21 mouse cellular contexts compared by ENCODE assay signal in genomic region chr4:72800014-72800786, GRCm38 (mm10). TPM values are rescaled to one million over a fixed set of nuclear protein-coding genes. Genes with fewer than 3 reads are reported as not detected.
DNase-seq lines count a peak whose midpoint lies in the region; ATAC-seq and TF ChIP-seq lines count a peak whose summit lies in the region.
"Had no signal": no experiment of that assay in that cellular context is flagged by ENCODE, and none has a peak within 500 bp of the region (broad histone marks: within the 10 kb centered on the region; RNA-seq: fewer than 3 reads in every experiment).

No protein-coding gene starts in this region.

- H3K9ac ChIP-seq in forebrain, embryonic 12.5 days: no peak overlapping the region
- H3K9ac ChIP-seq in hindbrain, postnatal 0 days (replicated peaks; ENCODE audit: low read length): no peak overlapping the region
- no peak overlapping the region for H3K9ac ChIP-seq in neural tube, embryonic 14.5 days (replicated peaks; ENCODE audit: low read depth, low read length)
- H3K9ac ChIP-seq: embryonic facial prominence, embryonic 13.5 days; heart, embryonic 15.5 days; lung, embryonic 15.5 days had no signal

- no peaks in the 10 kb centered on the region for H3K4me1 ChIP-seq in forebrain, embryonic 12.5 days
- H3K4me1 ChIP-seq in forebrain, embryonic 10.5 days: no peaks in the 10 kb centered on the region
- H3K4me1 ChIP-seq in hindbrain, postnatal 0 days (ENCODE audit: insufficient read depth, low read length): no peaks in the 10 kb centered on the region
- H3K4me1 ChIP-seq in neural tube, embryonic 14.5 days (ENCODE audit: control insufficient read depth, insufficient read depth, low read length): no peaks in the 10 kb centered on the region
- H3K4me1 ChIP-seq: embryonic facial prominence, embryonic 13.5 days; heart, embryonic 15.5 days; lung, embryonic 15.5 days; megakaryocyte, embryonic 14.5 days had no signal

- 68% methylated on average over 2 of the region's 2 CpGs for WGBS in forebrain, embryonic 12.5 days
- WGBS in forebrain, embryonic 10.5 days: 85% methylated on average over 2 of the region's 2 CpGs
- 60% methylated on average over 2 of the region's 2 CpGs for WGBS in hindbrain, postnatal 0 days
- WGBS in neural tube, embryonic 14.5 days: 54% methylated on average over 2 of the region's 2 CpGs

- DNase-seq in forebrain, embryonic 10.5 days (ENCODE audit: extremely low spot score, low spot score): no peak
- DNase-seq in retina, embryonic 14.5 days (ENCODE audit: low spot score): peak; percentile 3
- DNase-seq in retina, postnatal 1 day: no peak
- DNase-seq in hindbrain, postnatal 0 days (ENCODE audit: low spot score): peak; percentile 55
- DNase-seq in left cerebral cortex, postnatal 25 days (ENCODE audit: low spot score in 2 of 2): no peak
- no peak for DNase-seq in B cell, adult 2 months
- DNase-seq: adrenal gland, adult 8-10 months; cerebellum, adult 9-11 months; kidney, postnatal 25 days; right cerebral cortex, postnatal 25 days; thymus, adult 2 months had no signal

- intact Hi-C loops in left cerebral cortex, postnatal 25 days (cut with DNase I): no loop called here

- no peaks in the 10 kb centered on the region for H3K36me3 ChIP-seq in forebrain, embryonic 12.5 days (replicated peaks)
- H3K36me3 ChIP-seq in forebrain, embryonic 10.5 days (replicated peaks): no peaks in the 10 kb centered on the region
- no peaks in the 10 kb centered on the region for H3K36me3 ChIP-seq in hindbrain, postnatal 0 days (ENCODE audit: insufficient read depth, low read length)
- H3K36me3 ChIP-seq in neural tube, embryonic 14.5 days (ENCODE audit: control insufficient read depth, insufficient read depth, low read length): no peaks in the 10 kb centered on the region
- H3K36me3 ChIP-seq: embryonic facial prominence, embryonic 13.5 days; G1E; heart, embryonic 15.5 days; lung, embryonic 15.5 days had no signal

- H3K27ac ChIP-seq in forebrain, embryonic 12.5 days: no peak overlapping the region
- no peak overlapping the region for H3K27ac ChIP-seq in forebrain, embryonic 10.5 days
- no peak overlapping the region for H3K27ac ChIP-seq in hindbrain, postnatal 0 days
- no peak overlapping the region for H3K27ac ChIP-seq in neural tube, embryonic 14.5 days (ENCODE audit: low read depth, low read length)
- H3K27ac ChIP-seq: embryonic facial prominence, embryonic 13.5 days; heart, embryonic 15.5 days; lung, embryonic 15.5 days had no signal

- H3K27me3 ChIP-seq in forebrain, embryonic 12.5 days: no peaks in the 10 kb centered on the region
- H3K27me3 ChIP-seq in forebrain, embryonic 10.5 days (ENCODE audit: poor library complexity, severe bottlenecking): no peaks in the 10 kb centered on the region
- no peaks in the 10 kb centered on the region for H3K27me3 ChIP-seq in hindbrain, postnatal 0 days (ENCODE audit: insufficient read depth, low read length)
- H3K27me3 ChIP-seq in neural tube, embryonic 14.5 days (ENCODE audit: control insufficient read depth, insufficient read depth, low read length): no peaks in the 10 kb centered on the region
- H3K27me3 ChIP-seq: embryonic facial prominence, embryonic 13.5 days; heart, embryonic 15.5 days; lung, embryonic 15.5 days; megakaryocyte, embryonic 14.5 days had no signal

- TF ChIP-seq CTCF in hindbrain, postnatal 0 days (IDR thresholded peaks at IDR 0.05; ENCODE audit: low read depth): no peak

- H3K4me2 ChIP-seq in forebrain, embryonic 12.5 days: no peak overlapping the region
- H3K4me2 ChIP-seq in hindbrain, postnatal 0 days (ENCODE audit: low read depth, low read length): no peak overlapping the region
- no peak overlapping the region for H3K4me2 ChIP-seq in neural tube, embryonic 14.5 days (ENCODE audit: low read depth, low read length)
- H3K4me2 ChIP-seq: embryonic facial prominence, embryonic 13.5 days; heart, embryonic 15.5 days; lung, embryonic 15.5 days had no signal

- H3K4me3 ChIP-seq in forebrain, embryonic 12.5 days (replicated peaks): no peak overlapping the region
- no peak overlapping the region for H3K4me3 ChIP-seq in forebrain, embryonic 10.5 days
- H3K4me3 ChIP-seq in hindbrain, postnatal 0 days (ENCODE audit: low read length): no peak overlapping the region
- no peak overlapping the region for H3K4me3 ChIP-seq in neural tube, embryonic 14.5 days (ENCODE audit: low read depth, low read length)
- H3K4me3 ChIP-seq: embryonic facial prominence, embryonic 13.5 days; heart, embryonic 15.5 days; lung, embryonic 15.5 days; megakaryocyte, embryonic 14.5 days had no signal

- ATAC-seq in forebrain, embryonic 12.5 days (ENCODE audit: low FRiP score): peak; percentile 61; the same call in 1 of the 2 replicates
- peak; percentile 82 for ATAC-seq in hindbrain, postnatal 0 days
- ATAC-seq in neural tube, embryonic 14.5 days (ENCODE audit: low read depth): peak; percentile 82
- ATAC-seq: intestine, embryonic 16.5 days had no signal

- no peaks in the 10 kb centered on the region for H3K9me3 ChIP-seq in forebrain, embryonic 12.5 days
- no peaks in the 10 kb centered on the region for H3K9me3 ChIP-seq in forebrain, embryonic 10.5 days
- no peaks in the 10 kb centered on the region for H3K9me3 ChIP-seq in hindbrain, postnatal 0 days (ENCODE audit: low read length)
- no peaks in the 10 kb centered on the region for H3K9me3 ChIP-seq in neural tube, embryonic 14.5 days (ENCODE audit: control insufficient read depth, low read length)
- H3K9me3 ChIP-seq: embryonic facial prominence, embryonic 13.5 days; heart, embryonic 15.5 days; lung, embryonic 15.5 days had no signal

RNA-seq across cellular contexts. Expression of gene Aldoart1, which starts 52.2 kb away (rescaled TPM):
- not detected in 2 replicates for polyA plus RNA-seq in forebrain, embryonic 12.5 days (2016; fragmentation: Nextera tagmentation; extraction: Ambion mirVana)
- 0.09 TPM in 1 of 2 replicates, not detected in the other for polyA plus RNA-seq in forebrain, embryonic 10.5 days (2016; fragmentation: Nextera tagmentation; extraction: Ambion mirVana)
- not detected in 2 replicates for total RNA-seq in hindbrain, postnatal 0 days (2014; rRNA removed)
- polyA plus RNA-seq in hindbrain, postnatal 0 days (2015; fragmentation: Nextera tagmentation; extraction: Ambion mirVana): not detected in 2 replicates
- not detected in 2 replicates for polyA plus RNA-seq in neural tube, embryonic 14.5 days (2014; fragmentation: Nextera tagmentation; extraction: Ambion mirVana)
- total RNA-seq in left cerebral cortex, postnatal 25 days (2021): under 1 TPM; 0.16 TPM
- total RNA-seq: adrenal gland, adult 8-10 months; left cerebral cortex, adult 18-20 months; liver, adult 2 months had no signal
- polyA plus RNA-seq: embryonic facial prominence, embryonic 13.5 days; intestine, embryonic 16.5 days; liver, adult 2 months; lung, embryonic 15.5 days; thymus, adult 2 months had no signal

Comparison
In these comparisons a context has a peak if more than half of its experiments do, and no peak if none do; other contexts are left out.
1. DNase-seq: peak in retina, embryonic 14.5 days (single experiment) and hindbrain, postnatal 0 days (single experiment); none in forebrain, embryonic 10.5 days (single experiment), retina, postnatal 1 day (single experiment), left cerebral cortex, postnatal 25 days (0 of 2) and B cell, adult 2 months (0 of 2).
2. Peak in every context shown above with its lines, with median percentiles within 50 percentile points of each other: ATAC-seq.